18 mouse cellular contexts compared by ENCODE assay signal in the genomic region with DNA sequence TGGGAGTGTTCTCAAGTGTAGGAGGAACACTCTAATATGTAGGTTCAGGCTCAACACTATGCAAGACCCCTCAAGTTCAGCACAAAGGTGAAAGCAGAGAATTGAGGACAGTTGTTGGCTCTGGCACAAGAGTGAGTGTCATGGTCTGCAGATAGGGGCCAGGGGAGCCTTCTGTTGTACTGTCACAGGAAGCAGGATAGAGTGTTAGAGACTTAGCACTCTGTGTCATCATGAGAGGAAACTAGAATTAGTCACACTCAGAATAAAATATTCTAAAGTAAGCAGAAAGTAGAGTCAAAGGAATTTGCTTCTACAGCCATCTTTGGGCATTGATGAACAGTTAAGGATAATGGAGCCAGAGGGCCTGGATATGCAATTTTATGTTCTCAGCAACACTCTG. TPM values are rescaled to one million over a fixed set of nuclear protein-coding genes. Genes with fewer than 3 reads are reported as not detected.
"Had no signal": no experiment of that assay in that cellular context is flagged by ENCODE, and none has a peak within 500 bp of the region (broad histone marks: within the 10 kb centered on the region; RNA-seq: fewer than 3 reads in every experiment).

No protein-coding gene starts in this region.

- H3K36me3 ChIP-seq: kidney, embryonic 15.5 days; limb, embryonic 15.5 days; liver, embryonic 12.5 days; lung, embryonic 15.5 days; midbrain, embryonic 10.5 days; neural tube, embryonic 15.5 days had no signal

- H3K27me3 ChIP-seq: kidney, embryonic 15.5 days; limb, embryonic 15.5 days; liver, embryonic 12.5 days; lung, embryonic 15.5 days; neural tube, embryonic 15.5 days had no signal

- H3K9me3 ChIP-seq: kidney, embryonic 15.5 days; limb, embryonic 15.5 days; liver, embryonic 12.5 days; lung, embryonic 15.5 days; midbrain, embryonic 10.5 days; neural tube, embryonic 15.5 days had no signal

- H3K4me3 ChIP-seq: kidney, embryonic 15.5 days; limb, embryonic 15.5 days; liver, embryonic 12.5 days; lung, embryonic 15.5 days; midbrain, embryonic 10.5 days; myocyte; neural tube, embryonic 15.5 days had no signal

- ATAC-seq: liver, embryonic 12.5 days had no signal

- H3K9ac ChIP-seq: kidney, embryonic 15.5 days; limb, embryonic 15.5 days; liver, embryonic 12.5 days; lung, embryonic 15.5 days; neural tube, embryonic 15.5 days had no signal

- H3K4me1 ChIP-seq: kidney, embryonic 15.5 days; limb, embryonic 15.5 days; liver, embryonic 12.5 days; midbrain, embryonic 10.5 days; neural tube, embryonic 15.5 days had no signal

- DNase-seq: kidney, adult 2 months; kidney, postnatal 14 days; layer of hippocampus, postnatal 36 days; lung, postnatal 4 days; midbrain, embryonic 14.5 days; right cerebral cortex, adult 18-20 months; right cerebral cortex, postnatal 25 days; thymus, adult 2 months; thymus, postnatal 25 days had no signal

- H3K27ac ChIP-seq: kidney, embryonic 15.5 days; limb, embryonic 15.5 days; liver, embryonic 12.5 days; lung, embryonic 15.5 days; midbrain, embryonic 10.5 days; neural tube, embryonic 15.5 days had no signal

- H3K4me2 ChIP-seq: kidney, embryonic 15.5 days; limb, embryonic 15.5 days; liver, embryonic 12.5 days; lung, embryonic 15.5 days; neural tube, embryonic 15.5 days had no signal

RNA-seq across cellular contexts. Expression of a gene that starts 31.7 kb away (rescaled TPM):
- total RNA-seq: megakaryocyte, adult 5-6 weeks had no signal
- polyA plus RNA-seq: limb, embryonic 11.5 days; midbrain, embryonic 10.5 days; myocyte had no signal
